In the genomic region with DNA sequence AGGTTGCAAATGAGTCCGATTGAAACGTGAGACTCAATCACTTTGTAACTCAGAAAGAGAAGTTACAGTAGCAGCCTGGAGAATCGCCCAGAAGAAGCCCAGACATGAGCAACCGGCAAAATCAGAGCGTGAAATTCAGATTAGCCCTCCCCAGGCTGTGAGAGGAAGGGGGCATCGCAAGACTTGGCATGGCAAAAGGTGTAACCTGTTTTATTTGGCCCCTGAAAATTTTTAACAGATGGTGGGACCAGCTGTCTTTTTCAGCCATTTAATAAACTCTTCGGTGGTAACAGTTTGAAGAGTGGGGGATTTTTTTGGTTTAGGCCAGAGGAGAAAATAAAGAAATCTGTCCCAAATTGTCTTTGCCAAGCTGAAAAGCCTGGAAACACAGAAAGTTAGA, we compare ENCODE assay signal across 12 mouse cellular contexts. TPM values are rescaled to one million over a fixed set of nuclear protein-coding genes. Genes with fewer than 3 reads are reported as not detected.
DNase-seq lines count a peak whose midpoint lies in the region; ATAC-seq and TF ChIP-seq lines count a peak whose summit lies in the region.
"Had no signal": no experiment of that assay in that cellular context is flagged by ENCODE, and none has a peak within 500 bp of the region (broad histone marks: within the 10 kb centered on the region; RNA-seq: fewer than 3 reads in every experiment).

No protein-coding gene starts in this region.

- WGBS in kidney, postnatal 0 days: 7% methylated on average over 7 of the region's 7 CpGs
- 8% methylated on average over 7 of the region's 7 CpGs for WGBS in forebrain, embryonic 16.5 days
- WGBS in midbrain, embryonic 15.5 days: 10% methylated on average over 7 of the region's 7 CpGs
- 10% methylated on average over 7 of the region's 7 CpGs for WGBS in liver, embryonic 11.5 days

- no peak for TF ChIP-seq CTCF in kidney, postnatal 0 days (IDR thresholded peaks at IDR 0.05; ENCODE audit: low read depth)

- H3K9ac ChIP-seq in kidney, postnatal 0 days (ENCODE audit: low read depth, low read length): no peak overlapping the region
- H3K9ac ChIP-seq in forebrain, embryonic 16.5 days (replicated peaks; ENCODE audit: low read depth, low read length): no peak overlapping the region
- no peak overlapping the region for H3K9ac ChIP-seq in midbrain, embryonic 15.5 days
- H3K9ac ChIP-seq in liver, embryonic 11.5 days (ENCODE audit: low read depth, low read length): no peak overlapping the region
- H3K9ac ChIP-seq: liver, embryonic 13.5 days had no signal

- ATAC-seq in kidney, postnatal 0 days (replicated peaks; ENCODE audit: low FRiP score, low read depth): no peak
- peak; percentile 78 for ATAC-seq in forebrain, embryonic 16.5 days
- ATAC-seq in midbrain, embryonic 15.5 days (replicated peaks): no peak
- no peak for ATAC-seq in liver, embryonic 11.5 days (replicated peaks; ENCODE audit: low FRiP score)
- ATAC-seq: activated CD4-positive, CD25-positive, alpha-beta regulatory T cell, adult 4 months had no signal

- H3K4me2 ChIP-seq in kidney, postnatal 0 days (ENCODE audit: low read length): peak overlapping the region; percentile 15; the same call in 1 of the 2 replicates
- peak overlapping the region; percentile 31 for H3K4me2 ChIP-seq in forebrain, embryonic 16.5 days (ENCODE audit: low read length)
- H3K4me2 ChIP-seq in midbrain, embryonic 15.5 days: peak overlapping the region; percentile 32
- H3K4me2 ChIP-seq in liver, embryonic 11.5 days: no peak overlapping the region
- H3K4me2 ChIP-seq: liver, embryonic 13.5 days had no signal

- DNase-seq in kidney, postnatal 0 days (ENCODE audit: low spot score): no peak
- no peak for DNase-seq in kidney, adult 9 months
- peak; percentile 75 for DNase-seq in cerebellum, adult 9-11 months
- DNase-seq in heart, postnatal 36 days: no peak
- DNase-seq in liver, embryonic 11.5 days (ENCODE audit: low spot score): no peak
- no peak for DNase-seq in heart, adult 18-20 months
- DNase-seq: liver, embryonic 13.5 days had no signal

- H3K27me3 ChIP-seq in kidney, postnatal 0 days (ENCODE audit: insufficient read depth, low read length): no peaks in the 10 kb centered on the region; the same call in 1 of the 2 replicates
- no peaks in the 10 kb centered on the region; the same call in 1 of the 2 replicates for H3K27me3 ChIP-seq in forebrain, embryonic 16.5 days (replicated peaks; ENCODE audit: control insufficient read depth, insufficient read depth, low read length)
- no peaks in the 10 kb centered on the region for H3K27me3 ChIP-seq in midbrain, embryonic 15.5 days (replicated peaks)
- no peaks in the 10 kb centered on the region for H3K27me3 ChIP-seq in liver, embryonic 11.5 days (replicated peaks; ENCODE audit: control insufficient read depth, insufficient read depth, low read length)
- H3K27me3 ChIP-seq: CH12.LX; liver, embryonic 13.5 days had no signal

- intact Hi-C loops in heart, postnatal 36 days (cut with DNase I): no loop called here

- H3K9me3 ChIP-seq in kidney, postnatal 0 days (replicated peaks; ENCODE audit: low read length): no peaks in the 10 kb centered on the region
- H3K9me3 ChIP-seq in forebrain, embryonic 16.5 days (ENCODE audit: control insufficient read depth, low read length): no peaks in the 10 kb centered on the region
- no peaks in the 10 kb centered on the region for H3K9me3 ChIP-seq in midbrain, embryonic 15.5 days
- H3K9me3 ChIP-seq in liver, embryonic 11.5 days (ENCODE audit: control insufficient read depth, low read length): no peaks in the 10 kb centered on the region
- H3K9me3 ChIP-seq: liver, embryonic 13.5 days had no signal

- H3K4me3 ChIP-seq in kidney, postnatal 0 days (replicated peaks; ENCODE audit: low read depth, low read length): no peak overlapping the region
- no peak overlapping the region for H3K4me3 ChIP-seq in forebrain, embryonic 16.5 days (replicated peaks; ENCODE audit: low read length)
- no peak overlapping the region for H3K4me3 ChIP-seq in midbrain, embryonic 15.5 days
- no peak overlapping the region for H3K4me3 ChIP-seq in liver, embryonic 11.5 days (ENCODE audit: low read depth, low read length)
- H3K4me3 ChIP-seq: erythroblast, embryonic 14.5 days; liver, embryonic 13.5 days had no signal

- no peaks in the 10 kb centered on the region for H3K36me3 ChIP-seq in kidney, postnatal 0 days (ENCODE audit: insufficient read depth, low read length)
- H3K36me3 ChIP-seq in forebrain, embryonic 16.5 days (ENCODE audit: control insufficient read depth, insufficient read depth): no peaks in the 10 kb centered on the region
- H3K36me3 ChIP-seq in midbrain, embryonic 15.5 days (replicated peaks): no peaks in the 10 kb centered on the region
- no peaks in the 10 kb centered on the region for H3K36me3 ChIP-seq in liver, embryonic 11.5 days (ENCODE audit: control insufficient read depth, insufficient read depth, low read length)
- H3K36me3 ChIP-seq: liver, embryonic 13.5 days had no signal

- H3K27ac ChIP-seq in kidney, postnatal 0 days: no peak overlapping the region
- H3K27ac ChIP-seq in forebrain, embryonic 16.5 days (ENCODE audit: low read length): no peak overlapping the region
- H3K27ac ChIP-seq in midbrain, embryonic 15.5 days: no peak overlapping the region
- no peak overlapping the region for H3K27ac ChIP-seq in liver, embryonic 11.5 days (ENCODE audit: low read depth, low read length)
- H3K27ac ChIP-seq: liver, embryonic 13.5 days had no signal

- H3K4me1 ChIP-seq in kidney, postnatal 0 days (replicated peaks; ENCODE audit: insufficient read depth, low read length): no peaks in the 10 kb centered on the region
- peaks cover 26% of the 10 kb centered on the region for H3K4me1 ChIP-seq in forebrain, embryonic 16.5 days (replicated peaks; ENCODE audit: control insufficient read depth, insufficient read depth, low read length)
- H3K4me1 ChIP-seq in midbrain, embryonic 15.5 days: peaks cover 21% of the 10 kb centered on the region
- H3K4me1 ChIP-seq in liver, embryonic 11.5 days (replicated peaks; ENCODE audit: control insufficient read depth, insufficient read depth, low read length): no peaks in the 10 kb centered on the region
- H3K4me1 ChIP-seq: liver, embryonic 13.5 days had no signal

RNA-seq across cellular contexts. Expression of a gene that starts 30.6 kb away (rescaled TPM):
- 4.2 and 4.7 TPM in 2 replicates for polyA plus RNA-seq in kidney, postnatal 0 days (2015; fragmentation: Nextera tagmentation; extraction: Ambion mirVana)
- 1.8 and 2.0 TPM in 2 replicates for polyA plus RNA-seq in forebrain, embryonic 16.5 days (2015; fragmentation: Nextera tagmentation; extraction: Ambion mirVana)
- 25.4 and 25.7 TPM in 2 replicates for polyA plus RNA-seq in midbrain, embryonic 15.5 days (2015; fragmentation: Nextera tagmentation; extraction: Ambion mirVana)
- under 1 TPM in 1 of 2 experiments, not detected in 1; 0.14 TPM for total RNA-seq in heart, postnatal 36 days (2021)
- polyA plus RNA-seq in liver, embryonic 11.5 days (2014; fragmentation: Nextera tagmentation; extraction: Ambion mirVana): 1.1 TPM in 2 replicates
- total RNA-seq in heart, adult 18-20 months (2021): not detected
- total RNA-seq: CH12.LX had no signal
- polyA plus RNA-seq: activated CD4-positive, CD25-positive, alpha-beta regulatory T cell, adult 4 months; erythroblast, embryonic 14.5 days had no signal
